Mouse (Mus musculus) embryo, embryonic 10 days (tissue): ENCODE data around the gene Hbq1b.
"Not testable (repeated sequence)": the region's sequence is repeated elsewhere in the genome, so short reads cannot be mapped to it uniquely, and the experiment has no call there.

Source experiments
- DNase-seq: peaks from one replicate; pipeline ENCODE4 v3.0.0-alpha.2; 2015; ENCODE audit warnings: low spot score

The Hbq1b gene

GRCm38 (mm10) chr11:32267964-32268363, 18.8 kb upstream of the Hbq1b start:
- DNase-seq, result peak; percentile 24

- peak; percentile 27 for DNase-seq
These were observed 17.8 kb upstream of the Hbq1b start for GRCm38 (mm10) chr11:32268952-32269351.

GRCm38 (mm10) chr11:32271178-32271577, 15.6 kb upstream of the Hbq1b start:
- no peak for DNase-seq

- DNase-seq, result no peak
These were observed 10.4 kb upstream of the Hbq1b start, which contains the start of gene Hba-x for GRCm38 (mm10) chr11:32276347-32276746. TSS of gene Hba-x (plus strand) at chr11:32276400.

- peak; percentile 27 for DNase-seq
These were observed 8.9 kb upstream of the Hbq1b start for GRCm38 (mm10) chr11:32277736-32278457.

GRCm38 (mm10) chr11:32278458-32278957, 8.3 kb upstream of the Hbq1b start:
- no peak for DNase-seq

GRCm38 (mm10) chr11:32280646-32281045, 6.1 kb upstream of the Hbq1b start:
- no peak for DNase-seq

- DNase-seq, result no peak
These were observed 5.2 kb upstream of the Hbq1b start for GRCm38 (mm10) chr11:32281416-32282144.

GRCm38 (mm10) chr11:32283091-32283777, 3.5 kb upstream of the Hbq1b start, which contains the start of gene Hba-a1:
TSS of gene Hba-a1 (plus strand) at chr11:32283511.
- DNase-seq, result not testable (repeated sequence)

GRCm38 (mm10) chr11:32284582-32284981, 2.2 kb upstream of the Hbq1b start:
- DNase-seq, result not testable (repeated sequence)

GRCm38 (mm10) chr11:32285031-32285775, 1.6 kb upstream of the Hbq1b start:
- DNase-seq, result no peak

- not testable (repeated sequence) for DNase-seq
These were observed 878 bp upstream of the Hbq1b start for GRCm38 (mm10) chr11:32285887-32286286.

- DNase-seq, result no peak
These were observed 694 bp downstream of the Hbq1b start for GRCm38 (mm10) chr11:32287493-32287825.

- not testable (repeated sequence) for DNase-seq
These were observed 6.1 kb downstream of the Hbq1b start for GRCm38 (mm10) chr11:32292819-32293218.

GRCm38 (mm10) chr11:32293479-32293878, 6.7 kb downstream of the Hbq1b start:
- not testable (repeated sequence) for DNase-seq

- DNase-seq, result not testable (repeated sequence)
These were observed 9.4 kb downstream of the Hbq1b start, which contains the start of gene Hba-a2 for GRCm38 (mm10) chr11:32296203-32296602. TSS of gene Hba-a2 (plus strand) at chr11:32296489.

- DNase-seq, result not testable (repeated sequence)
These were observed 10.7 kb downstream of the Hbq1b start for GRCm38 (mm10) chr11:32297417-32297816.

GRCm38 (mm10) chr11:32297866-32298531, 11.2 kb downstream of the Hbq1b start:
- no peak for DNase-seq

- no peak for DNase-seq
These were observed 11.8 kb downstream of the Hbq1b start for GRCm38 (mm10) chr11:32298532-32298918.

- DNase-seq, result peak; percentile 45
These were observed 13.1 kb downstream of the Hbq1b start, which contains the start of gene Hbq1a for GRCm38 (mm10) chr11:32299865-32300264. TSS of gene Hbq1a (plus strand) at chr11:32300069.
